Comparison of ENCODE assay signal across 8 mouse cellular contexts in genomic region chr7:139703146-139703825, GRCm38 (mm10). TPM values are rescaled to one million over a fixed set of nuclear protein-coding genes. Genes with fewer than 3 reads are reported as not detected.
DNase-seq lines count a peak whose midpoint lies in the region; ATAC-seq lines count a peak whose summit lies in the region.

No protein-coding gene starts in this region.

- DNase-seq in adipocyte (ENCODE audit: low spot score), result peak; percentile 66
- peak; percentile 86 to 89 for DNase-seq in cerebellum, postnatal 36 days
- DNase-seq in gastrocnemius, adult 18-20 months (ENCODE audit: low spot score), result peak; percentile 72
- DNase-seq in hindlimb bud, embryonic 11.5 days (ENCODE audit: extremely low spot score, low read depth, low spot score), result peak; percentile 68
- peak; percentile 91 to 95 for DNase-seq in left cerebral cortex, adult 18-20 months (ENCODE audit: low spot score in 2 of 2)
- DNase-seq in lung, postnatal 36 days, result peak; percentile 87
- DNase-seq in right cerebral cortex, postnatal 25 days, result peak; percentile 81

- no peak for ATAC-seq in monocyte, adult 5-6 weeks (replicated peaks; ENCODE audit: insufficient number of reproducible peaks, low FRiP score, low TSS enrichment, poor library complexity, severe bottlenecking)

RNA-seq across cellular contexts. Expression of gene Cfap46, which starts 19.7 kb away (rescaled TPM):
- total RNA-seq in gastrocnemius, adult 18-20 months (2021), result not detected
- 1 to 10 TPM; 3.3 to 4.0 TPM for total RNA-seq in left cerebral cortex, adult 18-20 months (2021)
- total RNA-seq in monocyte, adult 5-6 weeks (2017), result not detected in 3 replicates
